Comparison of ENCODE assay signal across 19 mouse cellular contexts in genomic region chr14:60670191-60670590, GRCm38 (mm10). TPM values are rescaled to one million over a fixed set of nuclear protein-coding genes. Genes with fewer than 3 reads are reported as not detected.
A peak's percentile ranks its signal among the peaks of the same experiment; 100 is the strongest.
DNase-seq lines count a peak whose midpoint lies in the region; ATAC-seq and TF ChIP-seq lines count a peak whose summit lies in the region.
"Had no signal": no experiment of that assay in that cellular context is flagged by ENCODE, and none has a peak within 500 bp of the region (broad histone marks: within the 10 kb centered on the region; RNA-seq: fewer than 3 reads in every experiment).

No protein-coding gene starts in this region.

- H3K27ac ChIP-seq in hindbrain, embryonic 10.5 days, result peak overlapping the region; percentile 18; the same call in 1 of the 2 replicates
- H3K27ac ChIP-seq in hindbrain, postnatal 0 days, result no peak overlapping the region
- no peak overlapping the region for H3K27ac ChIP-seq in midbrain, postnatal 0 days (ENCODE audit: low read depth, low read length)
- H3K27ac ChIP-seq in midbrain, embryonic 14.5 days (replicated peaks; ENCODE audit: low read depth, low read length), result no peak overlapping the region
- H3K27ac ChIP-seq in forebrain, postnatal 0 days (ENCODE audit: low read depth, low read length), result no peak overlapping the region
- H3K27ac ChIP-seq: embryonic facial prominence, embryonic 12.5 days; heart, embryonic 15.5 days; limb, embryonic 12.5 days; liver, embryonic 14.5 days; neural tube, embryonic 13.5 days had no signal

- H3K9me3 ChIP-seq in hindbrain, embryonic 10.5 days, result no peaks in the 10 kb centered on the region
- no peaks in the 10 kb centered on the region for H3K9me3 ChIP-seq in hindbrain, postnatal 0 days (ENCODE audit: low read length)
- no peaks in the 10 kb centered on the region for H3K9me3 ChIP-seq in midbrain, postnatal 0 days (ENCODE audit: low read length)
- H3K9me3 ChIP-seq in midbrain, embryonic 14.5 days (ENCODE audit: control insufficient read depth, low read length), result no peaks in the 10 kb centered on the region
- no peaks in the 10 kb centered on the region for H3K9me3 ChIP-seq in forebrain, postnatal 0 days (ENCODE audit: low read length)
- H3K9me3 ChIP-seq: embryonic facial prominence, embryonic 12.5 days; heart, embryonic 15.5 days; limb, embryonic 12.5 days; neural tube, embryonic 13.5 days had no signal

- no peak overlapping the region for H3K4me3 ChIP-seq in hindbrain, embryonic 10.5 days
- H3K4me3 ChIP-seq in hindbrain, postnatal 0 days (ENCODE audit: low read length), result no peak overlapping the region
- no peak overlapping the region for H3K4me3 ChIP-seq in midbrain, postnatal 0 days (ENCODE audit: low read depth, low read length)
- no peak overlapping the region for H3K4me3 ChIP-seq in midbrain, embryonic 14.5 days (replicated peaks; ENCODE audit: low read depth, low read length)
- H3K4me3 ChIP-seq in forebrain, postnatal 0 days (ENCODE audit: low read depth, low read length), result no peak overlapping the region
- H3K4me3 ChIP-seq: embryonic facial prominence, embryonic 12.5 days; heart, embryonic 15.5 days; limb, embryonic 12.5 days; neural tube, embryonic 13.5 days had no signal

- H3K36me3 ChIP-seq in hindbrain, embryonic 10.5 days, result peaks cover 7% of the 10 kb centered on the region
- H3K36me3 ChIP-seq in hindbrain, postnatal 0 days (ENCODE audit: insufficient read depth, low read length), result no peaks in the 10 kb centered on the region
- H3K36me3 ChIP-seq in midbrain, postnatal 0 days (ENCODE audit: insufficient read depth, low read length), result no peaks in the 10 kb centered on the region
- H3K36me3 ChIP-seq in midbrain, embryonic 14.5 days (ENCODE audit: control insufficient read depth, insufficient read depth, low read length), result no peaks in the 10 kb centered on the region
- no peaks in the 10 kb centered on the region for H3K36me3 ChIP-seq in forebrain, postnatal 0 days (ENCODE audit: insufficient read depth)
- H3K36me3 ChIP-seq: embryonic facial prominence, embryonic 12.5 days; heart, embryonic 15.5 days; limb, embryonic 12.5 days; neural tube, embryonic 13.5 days had no signal

- no peak for DNase-seq in hindbrain, embryonic 10.5 days (ENCODE audit: low spot score)
- DNase-seq in hindbrain, postnatal 0 days (ENCODE audit: low spot score), result no peak
- peak; percentile 16 to 31 for DNase-seq in left cerebral cortex, postnatal 10 days (ENCODE audit: extremely low spot score in 1 of 2, low spot score in 2 of 2)
- no peak for DNase-seq in left cerebral cortex, adult 11 months (ENCODE audit: low spot score)
- peak; percentile 30 for DNase-seq in midbrain, postnatal 0 days (ENCODE audit: low spot score)
- no peak for DNase-seq in midbrain, embryonic 14.5 days
- no peak for DNase-seq in forebrain, postnatal 0 days
- DNase-seq in thymus, postnatal 14 days, result no peak
- DNase-seq: adrenal gland, postnatal 25 days; cerebellum, adult 8-10 months; heart, adult 18-20 months; lung, postnatal 4 days; thymus, postnatal 4 days had no signal

- no peaks in the 10 kb centered on the region for H3K27me3 ChIP-seq in hindbrain, embryonic 10.5 days (ENCODE audit: insufficient read depth, poor library complexity, severe bottlenecking)
- H3K27me3 ChIP-seq in hindbrain, postnatal 0 days (ENCODE audit: insufficient read depth, low read length), result no peaks in the 10 kb centered on the region
- H3K27me3 ChIP-seq in midbrain, postnatal 0 days (ENCODE audit: insufficient read depth, low read length), result no peaks in the 10 kb centered on the region
- H3K27me3 ChIP-seq in midbrain, embryonic 14.5 days (ENCODE audit: control insufficient read depth, insufficient read depth, low read length), result no peaks in the 10 kb centered on the region
- no peaks in the 10 kb centered on the region for H3K27me3 ChIP-seq in forebrain, postnatal 0 days (ENCODE audit: insufficient read depth, low read length)
- H3K27me3 ChIP-seq: embryonic facial prominence, embryonic 12.5 days; heart, embryonic 15.5 days; limb, embryonic 12.5 days; neural tube, embryonic 13.5 days had no signal

- H3K4me2 ChIP-seq in hindbrain, postnatal 0 days (ENCODE audit: low read depth, low read length), result no peak overlapping the region
- H3K4me2 ChIP-seq in midbrain, postnatal 0 days (ENCODE audit: low read depth, low read length, poor library complexity, severe bottlenecking), result no peak overlapping the region
- no peak overlapping the region for H3K4me2 ChIP-seq in midbrain, embryonic 14.5 days (ENCODE audit: low read length)
- H3K4me2 ChIP-seq in forebrain, postnatal 0 days (ENCODE audit: low read depth), result no peak overlapping the region
- H3K4me2 ChIP-seq: embryonic facial prominence, embryonic 12.5 days; heart, embryonic 15.5 days; limb, embryonic 12.5 days; neural tube, embryonic 13.5 days had no signal

- no peak for TF ChIP-seq CTCF in hindbrain, postnatal 0 days (IDR thresholded peaks at IDR 0.05; ENCODE audit: low read depth)
- TF ChIP-seq CTCF in midbrain, postnatal 0 days (IDR thresholded peaks at IDR 0.05), result no peak
- no peak for TF ChIP-seq CTCF in forebrain, postnatal 0 days (IDR thresholded peaks at IDR 0.05; ENCODE audit: low read depth)

- 50% methylated on average over 7 of the region's 7 CpGs for WGBS in hindbrain, embryonic 10.5 days
- WGBS in hindbrain, postnatal 0 days, result 32% methylated on average over 7 of the region's 7 CpGs
- WGBS in midbrain, postnatal 0 days, result 30% methylated on average over 7 of the region's 7 CpGs
- 16% methylated on average over 7 of the region's 7 CpGs for WGBS in midbrain, embryonic 14.5 days
- 41% methylated on average over 7 of the region's 7 CpGs for WGBS in forebrain, postnatal 0 days

- H3K9ac ChIP-seq in hindbrain, postnatal 0 days (replicated peaks; ENCODE audit: low read length), result no peak overlapping the region
- no peak overlapping the region for H3K9ac ChIP-seq in midbrain, postnatal 0 days (replicated peaks; ENCODE audit: low read length, poor library complexity, severe bottlenecking)
- H3K9ac ChIP-seq in midbrain, embryonic 14.5 days (replicated peaks; ENCODE audit: low read length), result no peak overlapping the region
- no peak overlapping the region for H3K9ac ChIP-seq in forebrain, postnatal 0 days
- H3K9ac ChIP-seq: embryonic facial prominence, embryonic 12.5 days; heart, embryonic 15.5 days; limb, embryonic 12.5 days; liver, embryonic 14.5 days; neural tube, embryonic 13.5 days had no signal

- peaks cover 29% of the 10 kb centered on the region for H3K4me1 ChIP-seq in hindbrain, embryonic 10.5 days (replicated peaks)
- H3K4me1 ChIP-seq in hindbrain, postnatal 0 days (ENCODE audit: insufficient read depth, low read length), result peaks cover 7% of the 10 kb centered on the region
- H3K4me1 ChIP-seq in midbrain, postnatal 0 days (ENCODE audit: insufficient read depth, low read length), result no peaks in the 10 kb centered on the region
- H3K4me1 ChIP-seq in midbrain, embryonic 14.5 days (ENCODE audit: control insufficient read depth, insufficient read depth, low read length), result peaks cover 10% of the 10 kb centered on the region; the same call in 1 of the 2 replicates
- no peaks in the 10 kb centered on the region for H3K4me1 ChIP-seq in forebrain, postnatal 0 days (ENCODE audit: insufficient read depth)
- H3K4me1 ChIP-seq: embryonic facial prominence, embryonic 12.5 days had no signal

- intact Hi-C loops in left cerebral cortex, postnatal 10 days (cut with DNase I), result no loop called here

- no peak for ATAC-seq in hindbrain, postnatal 0 days
- ATAC-seq in midbrain, postnatal 0 days (ENCODE audit: low FRiP score), result no peak
- ATAC-seq in midbrain, embryonic 14.5 days (ENCODE audit: low FRiP score, low TSS enrichment), result no peak
- peak; percentile 67; the same call in 1 of the 2 replicates for ATAC-seq in forebrain, postnatal 0 days
- ATAC-seq: intestine, postnatal 0 days had no signal

RNA-seq across cellular contexts. Expression of gene Spata13, which starts 36.4 kb away (rescaled TPM):
- polyA plus RNA-seq in hindbrain, embryonic 10.5 days (2016; fragmentation: Nextera tagmentation; extraction: Ambion mirVana), result 56.7 and 66.0 TPM in 2 replicates
- 34.1 and 39.8 TPM in 2 replicates for total RNA-seq in hindbrain, postnatal 0 days (2014; rRNA removed)
- polyA plus RNA-seq in hindbrain, postnatal 0 days (2015; fragmentation: Nextera tagmentation; extraction: Ambion mirVana), result 16.5 and 17.0 TPM in 2 replicates
- 10 to 100 TPM; 15.8 to 18.9 TPM for total RNA-seq in left cerebral cortex, postnatal 10 days (2021)
- total RNA-seq in midbrain, postnatal 0 days (2014; rRNA removed), result 28.0 and 33.0 TPM in 2 replicates
- 9.0 and 12.4 TPM in 2 replicates for polyA plus RNA-seq in midbrain, postnatal 0 days (2015; fragmentation: Nextera tagmentation; extraction: Ambion mirVana)
- 22.0 and 31.6 TPM in 2 replicates for polyA plus RNA-seq in midbrain, embryonic 14.5 days (2014; fragmentation: Nextera tagmentation; extraction: Ambion mirVana)
- total RNA-seq in forebrain, postnatal 0 days (2014; rRNA removed), result 28.1 and 43.6 TPM in 2 replicates
- 10.7 and 17.3 TPM in 2 replicates for polyA plus RNA-seq in forebrain, postnatal 0 days (2015; fragmentation: Nextera tagmentation; extraction: Ambion mirVana)

Comparison
In these comparisons a context has a peak if more than half of its experiments do, and no peak if none do; other contexts are left out.
1. DNase-seq: peak in left cerebral cortex, postnatal 10 days (2 of 2) and midbrain, postnatal 0 days (single experiment); none in hindbrain, embryonic 10.5 days (single experiment), hindbrain, postnatal 0 days (single experiment), left cerebral cortex, adult 11 months (single experiment), midbrain, embryonic 14.5 days (single experiment), forebrain, postnatal 0 days (single experiment) and thymus, postnatal 14 days (single experiment).